Mouse (Mus musculus) neural tube, embryonic 10.5 days (tissue): ENCODE measurements around the gene Macrod2.

Experiments used
- DNase-seq: peaks from one replicate; pipeline ENCODE4 v3.0.0-alpha.2; 2017; ENCODE audit warnings: low spot score; ENCODE audit errors: extremely low spot score

The Macrod2 gene

DNA sequence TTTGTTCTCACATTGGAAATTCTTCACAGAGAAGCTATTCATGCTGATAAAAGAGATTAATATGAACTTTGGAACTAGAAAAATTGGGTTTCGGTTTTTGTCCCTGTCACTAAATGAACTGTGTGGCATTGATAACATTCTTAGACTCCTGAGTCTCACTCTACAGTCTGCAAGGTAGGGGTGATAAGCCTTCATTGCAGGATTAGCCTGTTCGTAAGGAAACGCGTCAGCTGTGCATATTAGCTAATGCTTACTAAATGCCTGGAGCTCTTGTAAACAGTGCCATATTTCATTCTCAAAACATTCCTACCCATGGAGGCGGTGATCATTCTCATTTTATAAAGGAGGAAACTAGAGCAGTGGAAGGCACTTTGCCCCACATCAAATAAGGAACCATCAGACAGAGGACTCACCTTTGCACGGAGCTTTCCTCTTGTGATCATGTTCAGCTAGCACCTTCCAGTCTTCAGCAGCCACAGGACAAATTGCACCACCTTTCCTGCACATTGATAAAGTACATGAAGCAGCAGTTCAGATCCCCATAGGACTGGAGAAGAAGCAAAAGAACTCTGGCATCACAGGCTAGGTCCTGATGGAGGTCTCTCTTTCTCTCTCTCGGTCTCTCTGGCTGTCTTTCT is 891.1 kb downstream of the Macrod2 start:
- DNase-seq: no peak

DNA sequence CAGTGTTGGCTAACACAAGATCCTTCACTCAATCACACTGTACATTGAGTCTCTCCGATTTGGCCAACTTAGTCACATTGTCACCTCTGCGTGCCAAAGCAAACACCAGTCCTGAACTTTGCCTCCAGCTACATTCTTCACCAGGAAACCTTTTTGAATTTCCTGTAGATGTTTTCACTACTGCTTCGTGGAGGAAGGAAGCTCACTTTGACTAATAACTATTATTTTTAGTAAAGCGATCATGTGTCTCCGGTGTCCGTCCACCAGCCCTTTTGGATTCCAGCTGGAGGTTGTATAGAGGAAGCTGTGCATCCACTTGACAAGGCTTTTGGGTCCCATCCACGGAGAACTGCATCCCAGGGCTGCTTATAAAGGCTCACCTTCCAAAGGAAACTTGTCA is 893.4 kb downstream of the Macrod2 start:
- no peak for DNase-seq

DNA sequence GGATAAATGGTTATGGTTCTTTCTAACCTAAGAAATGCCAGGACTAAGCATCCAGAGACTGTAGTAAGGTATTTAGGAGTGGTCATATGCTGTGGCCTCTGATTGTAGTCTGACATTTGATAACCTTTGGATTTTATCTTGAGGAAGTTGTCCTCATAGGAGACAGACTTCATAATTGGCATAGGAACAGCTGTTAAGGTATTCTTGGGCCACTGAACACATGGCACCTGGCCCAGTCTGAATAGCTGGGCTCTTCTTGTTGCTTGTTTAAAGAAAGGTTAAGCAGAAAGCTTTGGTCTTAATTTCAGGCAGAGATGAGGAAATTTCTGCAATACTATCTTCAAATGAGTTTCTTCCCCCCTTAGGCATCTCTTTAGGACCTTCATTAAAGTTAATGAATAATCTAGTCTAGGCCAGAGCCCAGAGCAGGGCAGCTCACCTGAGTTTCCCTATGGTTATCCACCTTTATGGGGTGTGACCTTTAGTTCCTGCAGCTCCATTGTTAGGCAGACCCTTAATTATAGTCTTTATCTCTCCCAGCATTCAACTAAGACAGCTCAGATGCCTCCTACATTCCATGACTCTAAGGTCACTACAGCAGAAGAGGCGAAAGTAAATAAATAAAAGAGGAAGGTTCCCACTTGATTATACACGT is 894.1 kb downstream of the Macrod2 start:
- no peak for DNase-seq

DNA sequence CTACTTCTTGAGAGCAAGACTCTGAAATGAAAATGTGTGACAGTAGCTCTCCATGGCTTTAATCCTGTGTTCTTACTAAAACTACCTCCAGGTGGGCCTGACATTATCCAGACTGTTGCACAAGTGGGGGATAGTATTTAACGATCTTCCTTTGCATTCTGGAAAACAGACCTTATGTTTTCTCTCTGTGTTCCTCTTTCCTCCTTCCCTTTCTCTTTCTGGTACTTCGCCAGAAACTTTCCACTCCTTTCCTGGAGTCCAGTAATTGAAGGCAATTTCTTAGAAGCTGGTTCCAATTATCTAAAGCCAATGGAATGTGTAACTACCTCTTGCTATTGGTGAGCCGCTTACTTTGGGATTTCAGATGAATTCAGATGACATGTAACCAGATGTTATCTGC is 897.7 kb downstream of the Macrod2 start:
- no peak for DNase-seq

DNA sequence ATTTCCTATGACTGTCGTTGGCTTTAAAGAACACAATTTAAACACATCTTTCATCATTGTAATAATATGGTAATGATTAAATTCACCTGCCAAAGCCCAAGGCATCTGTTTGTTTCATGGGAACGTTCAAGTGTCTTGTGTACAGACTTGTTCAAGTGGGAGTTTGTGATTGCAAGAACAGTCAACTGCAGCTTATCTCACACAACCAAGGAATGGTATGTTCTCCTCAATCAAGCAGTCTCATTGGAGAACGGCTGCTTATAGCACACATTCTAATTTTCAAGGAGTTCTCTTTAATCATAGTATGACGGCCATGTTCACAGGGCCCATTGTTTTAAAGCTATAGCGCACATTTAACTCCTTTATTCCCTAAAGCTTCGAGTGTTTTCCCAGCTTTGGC is 904.1 kb downstream of the Macrod2 start:
- DNase-seq: no peak

DNA sequence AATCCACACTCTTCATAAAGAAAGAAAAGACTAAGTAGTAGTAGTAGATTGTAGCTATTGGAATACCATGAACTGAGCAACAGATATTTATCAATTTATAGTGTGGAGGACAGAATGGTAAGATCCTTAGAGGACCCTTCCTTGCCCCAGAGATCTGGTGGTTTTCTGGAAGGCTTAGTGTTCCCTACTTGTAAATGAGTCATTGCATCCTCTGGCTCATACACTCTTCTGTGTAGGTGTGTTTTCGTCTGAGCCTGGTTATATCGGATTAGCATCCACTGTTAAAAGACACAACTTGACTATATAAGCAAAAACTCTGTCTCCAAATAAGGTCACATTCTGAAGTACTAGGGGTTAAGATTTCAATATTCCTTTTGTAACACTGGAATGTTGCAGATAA is 905.9 kb downstream of the Macrod2 start:
- DNase-seq: no peak

DNA sequence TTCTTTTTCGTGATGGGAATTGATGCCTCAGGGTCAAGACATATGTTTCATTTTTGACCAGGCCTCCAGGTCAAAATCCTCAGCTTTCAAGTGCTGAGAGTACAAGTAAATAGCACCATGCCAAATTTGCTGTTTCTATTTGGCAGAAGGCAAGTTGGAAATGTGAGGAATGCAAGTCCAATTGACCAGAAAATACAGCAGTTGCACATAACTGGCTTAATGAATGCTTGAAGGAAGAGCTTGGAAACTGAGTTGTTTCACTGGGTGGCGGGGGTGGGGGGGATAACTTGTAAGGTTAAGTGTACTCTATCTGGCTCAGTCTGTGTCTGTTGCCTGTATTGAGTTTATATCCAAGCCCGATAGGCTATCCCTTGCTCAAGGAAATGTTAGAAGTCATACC is 913.3 kb downstream of the Macrod2 start:
- no peak for DNase-seq

DNA sequence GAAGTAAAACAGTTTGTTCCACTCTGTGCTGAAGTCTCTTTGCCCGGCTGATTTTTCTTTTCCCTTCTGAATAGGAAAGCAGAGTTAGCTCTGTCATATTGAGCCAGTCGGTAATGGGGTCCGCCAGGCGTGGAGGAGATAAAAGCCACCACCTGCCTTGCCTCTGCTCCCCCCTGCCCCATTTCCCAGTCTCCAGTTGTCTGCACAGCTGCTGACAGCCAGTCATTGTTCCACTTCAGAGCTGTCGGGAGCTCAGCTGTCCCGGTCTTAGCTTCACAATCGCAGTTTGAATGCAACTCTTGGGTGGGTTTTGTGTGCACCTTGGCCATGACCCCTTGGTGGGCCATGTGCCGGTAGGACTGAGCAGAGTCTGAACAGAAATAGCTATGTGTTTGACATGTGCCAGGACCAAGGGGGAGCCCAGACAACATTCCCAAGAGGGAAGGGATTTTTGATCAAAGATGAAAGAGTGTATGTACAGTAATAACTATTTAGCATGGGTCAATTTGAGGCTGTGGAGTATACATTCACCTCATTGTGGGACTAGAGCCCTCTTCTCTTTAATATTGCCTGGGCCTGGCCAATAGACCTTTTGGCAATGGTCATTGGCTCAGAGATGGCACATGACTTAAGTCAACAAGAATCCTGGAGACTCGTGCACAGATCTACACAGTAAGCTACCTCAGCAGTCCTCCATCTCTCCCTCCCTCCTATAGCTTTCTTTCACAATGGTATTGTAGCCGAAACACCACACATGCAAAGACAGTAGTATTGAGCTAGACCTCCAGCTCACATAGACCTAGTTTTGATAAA is 917.2 kb downstream of the Macrod2 start:
- DNase-seq: no peak

DNA sequence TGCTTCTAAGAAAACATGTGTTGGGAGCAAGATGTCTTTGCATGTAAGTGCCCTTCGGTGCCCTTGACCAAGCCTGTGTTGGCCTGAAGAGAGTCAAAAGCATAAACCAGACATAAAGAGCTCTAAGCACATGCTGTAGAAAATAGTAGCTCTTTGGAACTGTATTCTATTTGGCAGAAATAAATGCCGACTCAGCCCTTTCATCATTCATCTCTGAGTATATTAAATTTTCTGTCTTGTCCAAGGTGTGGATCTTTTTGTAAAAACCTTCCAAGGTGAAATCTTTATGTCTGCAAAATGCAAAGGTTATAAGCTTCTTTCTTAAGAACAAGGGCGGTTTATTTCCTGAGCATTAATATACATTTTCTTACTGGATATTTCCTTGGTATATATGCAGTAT is 920.2 kb downstream of the Macrod2 start:
- no peak for DNase-seq

DNA sequence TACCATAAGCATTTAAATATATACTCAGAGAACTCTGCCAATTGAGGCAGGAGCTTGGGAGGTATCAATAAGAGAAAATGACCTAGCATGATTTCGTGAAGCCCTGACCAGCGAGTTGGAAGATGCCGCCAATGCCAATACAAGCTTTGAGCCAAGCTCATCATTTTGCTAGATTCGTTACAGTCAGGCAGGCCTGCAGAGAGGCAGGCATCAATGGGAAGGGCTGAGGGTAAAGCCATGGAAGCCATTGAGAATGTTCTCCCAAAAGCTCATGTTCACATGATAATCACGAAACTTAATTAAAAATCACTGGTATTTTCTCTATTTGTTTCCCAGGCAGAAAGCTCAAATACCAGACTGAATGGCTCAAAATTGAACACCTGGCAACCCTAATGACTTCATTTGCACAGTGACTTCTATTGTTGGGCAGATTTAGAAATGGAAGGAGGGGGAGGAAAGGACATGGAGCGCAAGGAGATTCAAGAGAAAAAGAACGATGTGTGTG is 928.9 kb downstream of the Macrod2 start:
- DNase-seq: no peak

DNA sequence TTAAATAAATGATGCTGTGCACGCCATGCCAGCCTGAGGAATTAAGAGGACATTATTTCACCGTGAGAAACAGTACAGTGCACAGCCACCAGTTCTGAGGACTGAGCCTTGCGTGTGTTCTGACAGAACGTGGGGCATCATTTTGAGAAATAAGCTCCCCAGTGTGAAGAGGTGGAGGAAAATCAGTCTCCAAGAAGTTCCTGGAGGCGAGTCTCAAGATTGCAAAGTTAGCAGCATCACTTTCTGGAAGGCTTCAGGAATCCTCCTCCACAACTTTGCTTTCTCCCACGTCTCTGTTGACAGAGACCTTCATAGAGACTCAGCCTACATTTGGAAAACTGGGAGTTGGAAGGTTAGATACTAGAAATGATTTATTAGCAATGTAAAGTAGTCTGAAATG is 932.2 kb downstream of the Macrod2 start:
- no peak for DNase-seq

DNA sequence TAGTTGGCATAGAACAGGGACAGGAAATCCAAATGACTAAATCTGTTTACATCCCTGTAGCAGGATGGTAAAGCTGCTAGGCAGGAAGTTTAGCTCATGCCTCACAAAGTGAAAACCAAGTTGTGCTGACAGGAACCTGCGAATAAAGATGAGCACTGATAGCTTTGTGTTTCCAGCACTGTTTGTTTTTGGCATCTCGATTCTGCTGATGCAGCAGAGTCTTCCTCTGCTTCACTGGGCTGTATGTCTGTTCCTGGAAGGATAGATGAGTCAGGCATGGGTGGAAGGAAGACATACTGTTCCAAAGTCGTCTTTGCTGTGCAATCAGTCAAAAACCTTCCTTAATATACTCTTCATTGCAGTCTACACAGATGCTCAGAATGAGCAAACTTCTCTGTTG is 942.6 kb downstream of the Macrod2 start:
- DNase-seq: no peak

DNA sequence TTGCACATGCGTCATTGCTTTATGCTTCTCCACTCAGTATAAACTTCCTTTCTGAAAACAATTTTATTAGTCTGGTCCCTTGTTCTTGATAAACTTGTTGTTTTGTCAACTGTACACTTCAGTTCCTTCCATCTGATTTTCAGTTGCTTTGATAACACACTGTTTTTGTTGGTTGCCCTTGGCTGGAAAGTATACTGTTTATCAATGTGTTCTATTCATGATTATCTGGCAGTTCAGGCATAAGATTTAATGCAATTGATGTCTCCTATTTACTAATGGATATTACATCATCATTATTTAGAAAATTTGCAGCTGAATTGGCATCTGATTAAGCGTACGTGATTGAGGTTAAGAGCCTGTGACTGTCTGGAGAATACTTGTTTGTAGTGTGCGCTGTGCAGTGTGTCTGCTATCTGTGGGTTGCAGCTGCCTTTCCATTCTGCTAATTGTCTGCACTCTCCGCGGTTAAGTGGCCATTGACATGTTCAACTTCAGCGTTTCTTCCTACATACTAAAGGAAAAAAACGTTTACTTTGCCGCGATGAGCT is 949.0 kb downstream of the Macrod2 start:
- no peak for DNase-seq

DNA sequence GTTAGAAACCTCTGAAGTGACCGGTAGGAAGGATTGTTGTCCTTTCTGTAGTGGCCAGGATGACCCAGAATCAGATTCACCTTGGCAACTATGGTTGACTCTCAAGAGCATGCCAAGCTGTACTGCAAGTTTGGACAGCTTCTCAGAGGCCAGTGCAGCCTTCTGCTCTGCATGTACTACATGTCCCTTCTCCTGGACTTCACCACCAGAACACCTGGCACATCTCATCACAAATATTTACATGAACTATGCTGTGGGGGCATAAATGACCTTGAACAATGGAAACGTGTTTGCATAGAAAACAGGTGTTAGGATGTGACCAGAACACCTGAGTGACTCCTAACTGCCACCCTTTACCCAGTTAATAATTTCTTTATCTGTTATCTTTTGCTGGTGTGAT is 957.5 kb downstream of the Macrod2 start:
- DNase-seq: no peak

DNA sequence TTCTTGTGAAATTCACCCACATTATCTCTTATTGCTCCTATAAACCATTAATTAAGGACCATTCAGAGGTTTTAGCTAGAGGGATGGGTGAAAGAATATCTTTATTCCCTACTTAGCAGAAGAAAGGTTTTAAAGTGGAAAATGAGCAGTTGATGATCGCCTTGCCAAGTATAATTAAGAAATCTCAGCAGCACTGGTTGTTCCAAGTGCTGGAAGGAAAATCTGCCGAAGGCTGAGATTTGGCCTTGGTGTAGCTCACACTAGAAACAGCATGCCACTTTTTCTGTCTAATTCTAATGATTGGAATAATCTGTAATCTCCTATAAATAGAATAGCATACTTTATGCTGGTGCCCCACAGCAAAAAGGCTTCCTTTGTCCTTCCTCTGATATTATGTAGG is 993.5 kb downstream of the Macrod2 start:
- no peak for DNase-seq

DNA sequence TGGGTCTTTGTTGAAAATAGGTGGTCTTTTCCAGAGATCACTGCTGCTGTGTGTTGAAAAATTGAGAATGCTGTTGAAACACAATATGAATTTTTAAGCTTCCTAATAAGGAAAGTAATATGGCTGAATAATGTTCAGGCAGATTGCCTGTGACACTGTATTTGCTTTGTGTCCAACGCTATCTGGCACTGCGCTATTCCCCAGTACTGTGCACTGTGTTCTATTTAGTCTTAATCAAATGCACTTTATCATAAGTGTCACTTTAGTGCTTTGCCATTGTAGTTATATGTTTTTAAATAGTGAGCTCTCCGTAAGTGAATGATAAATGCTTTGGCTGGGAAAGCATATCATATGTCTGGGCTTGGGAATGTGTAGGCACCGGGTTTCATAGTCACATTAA is 996.1 kb downstream of the Macrod2 start:
- no peak for DNase-seq

DNA sequence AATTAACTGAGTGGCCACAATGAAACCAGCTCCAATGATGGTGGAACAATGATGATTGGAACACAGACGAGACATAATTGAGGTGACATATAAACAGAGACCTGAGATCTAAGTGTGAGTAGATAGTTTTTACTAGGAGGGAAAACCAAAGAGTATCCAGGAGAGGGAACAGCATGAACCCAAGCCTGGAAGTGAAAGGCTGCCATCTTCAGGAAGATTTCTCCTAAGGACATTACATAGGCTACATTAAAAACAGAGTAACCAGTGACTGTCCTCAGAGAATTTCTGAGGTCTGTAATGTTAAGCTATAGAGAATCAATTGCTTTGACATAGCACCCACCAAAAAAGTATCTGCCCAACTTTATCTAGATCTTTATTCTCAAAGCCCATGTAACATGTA is 999.7 kb downstream of the Macrod2 start:
- no peak for DNase-seq

DNA sequence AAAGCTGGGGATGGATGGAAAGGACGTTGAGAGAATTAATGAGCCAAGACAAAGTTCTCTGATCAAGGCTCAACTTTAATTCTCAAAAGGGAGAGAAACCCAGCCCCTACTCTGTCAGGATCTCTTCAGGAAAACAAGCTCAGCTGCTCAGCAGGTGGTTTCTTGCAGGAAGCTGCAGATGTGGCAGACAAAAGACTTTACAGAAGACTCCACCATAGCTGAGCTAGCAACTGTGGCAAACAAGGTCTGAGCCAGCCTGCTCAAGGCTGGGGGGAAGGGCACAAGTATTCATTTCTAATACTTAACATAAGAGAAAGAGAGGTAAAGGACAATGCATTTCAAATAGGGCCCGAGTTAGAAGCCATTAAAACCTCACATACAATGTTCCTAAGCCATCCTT is 1013.7 kb downstream of the Macrod2 start:
- no peak for DNase-seq

DNA sequence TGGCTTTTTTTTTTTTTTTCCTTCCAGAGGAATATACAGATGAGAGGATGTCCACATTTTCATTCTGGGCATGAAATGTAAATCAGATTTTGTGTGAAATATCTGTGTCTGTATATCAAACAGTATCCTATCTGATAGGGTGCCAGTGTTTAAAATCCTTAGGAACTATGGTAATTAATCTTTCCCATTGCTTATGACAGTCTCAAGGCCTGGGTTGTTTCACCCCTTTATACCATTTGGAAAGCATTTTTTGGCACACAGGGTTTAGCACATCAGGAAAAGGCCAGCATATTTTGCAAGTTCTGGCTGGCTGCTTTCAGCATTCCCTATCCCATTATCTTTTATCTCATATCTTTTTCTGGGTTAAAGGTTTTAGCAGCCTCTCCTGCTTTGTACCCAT is 1021.3 kb downstream of the Macrod2 start:
- DNase-seq: no peak

DNA sequence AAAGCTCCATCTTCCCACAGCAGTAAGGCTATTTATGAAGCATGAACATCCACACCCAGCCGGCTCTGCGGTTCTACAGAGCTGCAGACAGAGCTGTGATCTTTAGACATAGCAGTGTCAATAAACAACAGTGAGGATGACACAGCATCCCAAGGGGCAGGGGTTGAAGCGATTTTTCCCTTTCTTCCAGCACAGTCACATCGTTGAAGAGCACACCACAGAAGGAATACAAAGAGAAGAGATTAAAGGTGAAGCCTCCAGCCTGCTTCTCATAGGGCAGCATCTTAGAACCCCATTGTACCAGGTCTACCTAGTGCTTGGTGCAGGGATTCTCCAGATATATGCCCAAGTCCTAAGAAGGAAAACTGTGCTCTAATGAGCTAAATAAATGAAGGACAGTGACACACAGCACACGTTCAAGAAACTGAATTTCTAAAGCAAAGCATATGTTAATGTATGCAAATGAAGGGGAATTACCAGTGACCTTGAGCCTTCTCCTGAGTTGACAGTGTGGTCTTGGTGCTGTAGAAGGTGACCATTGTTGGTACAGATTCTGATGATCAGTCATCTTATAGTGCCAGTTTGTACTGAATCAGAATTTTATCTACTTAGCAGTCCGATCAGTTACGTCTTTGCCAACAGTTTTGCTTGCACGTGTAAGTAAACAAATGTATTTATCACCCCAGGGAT is 1021.9 kb downstream of the Macrod2 start:
- no peak for DNase-seq

DNA sequence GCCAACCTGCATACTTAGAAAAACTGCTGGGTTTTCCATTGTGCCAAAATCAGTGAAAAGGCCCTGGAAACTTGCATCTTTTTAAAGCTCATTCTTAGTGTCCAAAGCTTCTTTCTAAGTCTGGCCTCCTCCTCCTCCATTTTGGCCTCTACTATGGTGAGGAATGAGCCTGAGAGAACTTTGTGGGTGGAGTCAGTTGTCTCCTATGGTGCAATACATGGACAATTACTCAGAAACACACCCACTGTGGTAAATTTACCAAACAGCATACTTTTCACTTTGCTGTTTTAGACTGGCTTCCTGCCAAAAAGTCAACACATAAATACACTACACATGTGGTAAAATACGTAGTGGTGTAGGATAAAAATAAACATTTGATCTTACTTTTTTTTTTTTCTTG is 1024.7 kb downstream of the Macrod2 start:
- no peak for DNase-seq

DNA sequence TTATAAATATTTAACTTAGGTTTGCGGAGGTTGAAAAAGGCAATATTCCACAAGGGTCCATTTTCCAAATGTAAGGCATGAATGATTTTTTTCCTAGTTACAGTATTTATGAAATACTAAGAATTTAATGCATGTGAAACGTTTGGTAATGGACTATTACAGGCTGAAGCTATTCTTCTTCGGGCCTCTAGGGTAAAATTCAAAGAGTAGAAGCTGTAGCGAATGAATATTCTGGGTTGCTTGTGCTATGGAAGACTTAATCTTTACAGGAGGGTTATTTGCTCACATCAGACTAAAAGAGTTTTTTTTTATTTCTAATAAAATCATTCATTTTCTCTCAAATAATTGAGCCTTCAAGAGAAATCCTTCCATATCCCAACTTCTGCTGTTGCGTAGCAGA is 1039.0 kb downstream of the Macrod2 start:
- no peak for DNase-seq
